Mouse (Mus musculus) bone marrow, adult 2 months (tissue): ENCODE results near the gene Gzmd.

Experiments
- CTCF ChIP-seq: fragments of 200-500 bp; IDR thresholded peaks from 2 replicates; pipeline ENCODE4 v1.5.1; 2011; ENCODE audit warnings: low read length, control low read depth; ENCODE audit not compliant: control insufficient read depth, insufficient read depth
- POLR2A ChIP-seq: fragments of 200-500 bp; IDR thresholded peaks from 2 replicates; pipeline ENCODE4 v1.6.1; 2011; ENCODE audit warnings: low read depth, mild to moderate bottlenecking, control low read depth, low read length, borderline replicate concordance; ENCODE audit not compliant: control insufficient read depth

GRCm38 (mm10) chr14:56086711-56087110 is 45.7 kb downstream of the Gzmd start:
- TF ChIP-seq POLR2A (no peak), CTCF (no peak)
